Mouse (Mus musculus): ENCODE results near the gene Nptxr. TPM values are rescaled to one million over a fixed set of nuclear protein-coding genes. Genes with fewer than 3 reads are reported as not detected.

Gene Nptxr
- polyA plus RNA-seq, 2 experiments, result 0.09 to 0.11 TPM

- TF ChIP-seq CTCF (IDR thresholded peaks at IDR 0.05; ENCODE audit: low read depth) (no peak), EP300 (IDR thresholded peaks at IDR 0.05; ENCODE audit: low read depth) (no peak)
- ATAC-seq (ENCODE audit: insufficient read depth) (no peak), DNase-seq (ENCODE audit: low read depth in 3 of 3, low spot score in 3 of 3) (no peak)
- H3K27ac ChIP-seq, result no peak overlapping the region
- H3K9me3 ChIP-seq (ENCODE audit: control insufficient read depth, low read length), result no peaks in the 10 kb centered on the region
- H3K4me3 ChIP-seq (ENCODE audit: insufficient read depth in 1 of 2, low read depth in 2 of 2, low read length in 2 of 2), result no peak overlapping the region
- 34% methylated on average over 3 of the region's 3 CpGs for WGBS (ENCODE audit: insufficient replicate concordance)
- H3K9ac ChIP-seq (replicated peaks), result no peak overlapping the region
- peaks cover 24% of the 10 kb centered on the region for H3K27me3 ChIP-seq (ENCODE audit: control insufficient read depth, insufficient read depth, low read length)
- H3K36me3 ChIP-seq (replicated peaks; ENCODE audit: control insufficient read depth, insufficient read depth, low read depth), result no peaks in the 10 kb centered on the region
- no peaks in the 10 kb centered on the region for H3K4me1 ChIP-seq (replicated peaks; ENCODE audit: control insufficient read depth in 2 of 2, insufficient read depth in 2 of 2, low read length in 1 of 2)
- H3K4me2 ChIP-seq (ENCODE audit: low read depth), result no peak overlapping the region
These were observed 5.5 kb upstream of the Nptxr start for GRCm38 (mm10) chr15:79810061-79810460.

GRCm38 (mm10) chr15:79808658-79809057, 4.1 kb upstream of the Nptxr start:
- 36% methylated on average over 5 of the region's 5 CpGs for WGBS (ENCODE audit: insufficient replicate concordance)

GRCm38 (mm10) chr15:79808114-79808513, 3.5 kb upstream of the Nptxr start:
- DNase-seq (ENCODE audit: low read depth in 3 of 3, low spot score in 3 of 3), result peak in 1 of 3 experiments; percentile 23
- H3K9ac ChIP-seq (replicated peaks), result no peak overlapping the region
- H3K9me3 ChIP-seq (ENCODE audit: control insufficient read depth, low read length), result no peaks in the 10 kb centered on the region
- ATAC-seq (ENCODE audit: insufficient read depth), result no peak
- H3K4me2 ChIP-seq (ENCODE audit: low read depth), result no peak overlapping the region
- no peak overlapping the region for H3K4me3 ChIP-seq (ENCODE audit: insufficient read depth in 1 of 2, low read depth in 2 of 2, low read length in 2 of 2)
- TF ChIP-seq CTCF (IDR thresholded peaks at IDR 0.05; ENCODE audit: low read depth), result peak; percentile 76
- no peak for TF ChIP-seq EP300 (IDR thresholded peaks at IDR 0.05; ENCODE audit: low read depth)
- peaks cover 43% of the 10 kb centered on the region for H3K27me3 ChIP-seq (ENCODE audit: control insufficient read depth, insufficient read depth, low read length)
- 21% methylated on average over 5 of the region's 5 CpGs for WGBS (ENCODE audit: insufficient replicate concordance)
- no peaks in the 10 kb centered on the region for H3K36me3 ChIP-seq (replicated peaks; ENCODE audit: control insufficient read depth, insufficient read depth, low read depth)
- no peaks in the 10 kb centered on the region for H3K4me1 ChIP-seq (replicated peaks; ENCODE audit: control insufficient read depth in 2 of 2, insufficient read depth in 2 of 2, low read length in 1 of 2)
- no peak overlapping the region for H3K27ac ChIP-seq

More at GRCm38 (mm10) chr15:79808658-79809057, 4.1 kb upstream of the Nptxr start:
- no peak for TF ChIP-seq CTCF (IDR thresholded peaks at IDR 0.05; ENCODE audit: low read depth)
- no peak for TF ChIP-seq EP300 (IDR thresholded peaks at IDR 0.05; ENCODE audit: low read depth)
- Histone ChIP-seq H3K27me3 (ENCODE audit: control insufficient read depth, insufficient read depth, low read length) (peaks cover 38% of the 10 kb centered on the region), H3K9ac (replicated peaks) (no peak overlapping the region), H3K36me3 (replicated peaks; ENCODE audit: control insufficient read depth, insufficient read depth, low read depth) (no peaks in the 10 kb centered on the region), H3K4me2 (ENCODE audit: low read depth) (no peak overlapping the region), H3K9me3 (ENCODE audit: control insufficient read depth, low read length) (no peaks in the 10 kb centered on the region), H3K27ac (no peak overlapping the region), H3K4me3 (ENCODE audit: insufficient read depth in 1 of 2, low read depth in 2 of 2, low read length in 2 of 2) (no peak overlapping the region), H3K4me1 (replicated peaks; ENCODE audit: control insufficient read depth in 2 of 2, insufficient read depth in 2 of 2, low read length in 1 of 2) (no peaks in the 10 kb centered on the region)
- ATAC-seq (ENCODE audit: insufficient read depth), result no peak
- DNase-seq (ENCODE audit: low read depth in 3 of 3, low spot score in 3 of 3), result no peak

GRCm38 (mm10) chr15:79807050-79807449, 2.5 kb upstream of the Nptxr start:
- 32% methylated on average over 1 of the region's 1 CpGs for WGBS (ENCODE audit: insufficient replicate concordance)
- ATAC-seq (ENCODE audit: insufficient read depth) (no peak), DNase-seq (ENCODE audit: low read depth in 3 of 3, low spot score in 3 of 3) (no peak)
- Histone ChIP-seq H3K27me3 (ENCODE audit: control insufficient read depth, insufficient read depth, low read length) (peaks cover 52% of the 10 kb centered on the region), H3K4me3 (ENCODE audit: insufficient read depth in 1 of 2, low read depth in 2 of 2, low read length in 2 of 2) (no peak overlapping the region), H3K4me1 (replicated peaks; ENCODE audit: control insufficient read depth in 2 of 2, insufficient read depth in 2 of 2, low read length in 1 of 2) (no peaks in the 10 kb centered on the region), H3K9ac (replicated peaks) (no peak overlapping the region), H3K36me3 (replicated peaks; ENCODE audit: control insufficient read depth, insufficient read depth, low read depth) (no peaks in the 10 kb centered on the region), H3K9me3 (ENCODE audit: control insufficient read depth, low read length) (no peaks in the 10 kb centered on the region), H3K4me2 (ENCODE audit: low read depth) (no peak overlapping the region), H3K27ac (no peak overlapping the region)
- TF ChIP-seq CTCF (IDR thresholded peaks at IDR 0.05; ENCODE audit: low read depth) (no peak), EP300 (IDR thresholded peaks at IDR 0.05; ENCODE audit: low read depth) (no peak)

GRCm38 (mm10) chr15:79805246-79805645, 680 bp upstream of the Nptxr start:
- Histone ChIP-seq H3K27me3 (ENCODE audit: control insufficient read depth, insufficient read depth, low read length) (peaks cover 53% of the 10 kb centered on the region), H3K4me1 (replicated peaks; ENCODE audit: control insufficient read depth in 2 of 2, insufficient read depth in 2 of 2, low read length in 1 of 2) (no peaks in the 10 kb centered on the region), H3K27ac (no peak overlapping the region), H3K9me3 (ENCODE audit: control insufficient read depth, low read length) (no peaks in the 10 kb centered on the region), H3K4me3 (ENCODE audit: insufficient read depth in 1 of 2, low read depth in 2 of 2, low read length in 2 of 2) (no peak overlapping the region), H3K4me2 (ENCODE audit: low read depth) (no peak overlapping the region), H3K36me3 (replicated peaks; ENCODE audit: control insufficient read depth, insufficient read depth, low read depth) (no peaks in the 10 kb centered on the region), H3K9ac (replicated peaks) (no peak overlapping the region)
- TF ChIP-seq EP300 (IDR thresholded peaks at IDR 0.05; ENCODE audit: low read depth), result no peak
- TF ChIP-seq CTCF (IDR thresholded peaks at IDR 0.05; ENCODE audit: low read depth), result no peak
- no peak for ATAC-seq (ENCODE audit: insufficient read depth)
- no peak for DNase-seq (ENCODE audit: low read depth in 3 of 3, low spot score in 3 of 3)
- 25% methylated on average over 8 of the region's 8 CpGs for WGBS (ENCODE audit: insufficient replicate concordance)
